Mouse (Mus musculus) lung, postnatal 0 days (tissue): ENCODE measurements around the gene Slc22a23. TPM values are rescaled to one million over a fixed set of nuclear protein-coding genes. Genes with fewer than 3 reads are reported as not detected.

Experiments used
- ATAC-seq: fragments of 200-750 bp; cut with Nextera tagmentation; 2 replicates; pipeline ENCODE4 v1.8.0; 2017; ENCODE audit warnings: moderate library complexity
- DNase-seq: peaks from one replicate; pipeline ENCODE4 v3.0.0-alpha.2; 2016; ENCODE audit warnings: low spot score
- H3K27ac ChIP-seq: fragments of 300-500 bp; sonication (generic); 2 replicates; pipeline ENCODE4 v1.5.1; 2014; ENCODE audit warnings: antibody characterized with exemption, mild to moderate bottlenecking, low read length, mixed read lengths
- H3K27me3 ChIP-seq: fragments of 300-500 bp; sonication (generic); replicated peaks from 2 replicates; pipeline ENCODE4 v1.6.1; 2014; ENCODE audit warnings: low read length, mixed read lengths; ENCODE audit not compliant: insufficient read depth
- H3K36me3 ChIP-seq: fragments of 300-500 bp; sonication (generic); 2 replicates; pipeline ENCODE4 v1.6.1; 2014; ENCODE audit warnings: low read length, mixed read lengths; ENCODE audit not compliant: insufficient read depth
- H3K4me1 ChIP-seq: fragments of 300-500 bp; sonication (generic); 2 replicates; pipeline ENCODE4 v1.6.1; 2014; ENCODE audit warnings: antibody characterized with exemption, low read depth, low read length, mixed read lengths; ENCODE audit not compliant: insufficient read depth
- H3K4me2 ChIP-seq: fragments of 300-500 bp; sonication (generic); replicated peaks from 2 replicates; pipeline ENCODE4 v1.6.1; 2014; ENCODE audit warnings: low read depth, mild to moderate bottlenecking, low read length, moderate library complexity, mixed read lengths
- H3K4me3 ChIP-seq: fragments of 300-500 bp; sonication (generic); 2 replicates; pipeline ENCODE4 v1.5.1; 2014; ENCODE audit warnings: low read depth, low read length
- H3K9ac ChIP-seq: fragments of 300-500 bp; sonication (generic); replicated peaks from 2 replicates; pipeline ENCODE4 v1.6.1; 2014; ENCODE audit warnings: low read depth, mild to moderate bottlenecking
- H3K9me3 ChIP-seq: fragments of 300-500 bp; sonication (generic); 2 replicates; pipeline ENCODE4 v1.6.1; 2016; ENCODE audit warnings: low read length, mixed read lengths
- CTCF ChIP-seq: IDR thresholded peaks from 2 replicates; pipeline ENCODE4 v1.5.1; 2016; ENCODE audit warnings: antibody characterized with exemption, mild to moderate bottlenecking
- EP300 ChIP-seq: IDR thresholded peaks from 2 replicates; pipeline ENCODE4 v1.6.1; 2016; ENCODE audit warnings: antibody characterized with exemption, mild to moderate bottlenecking, control low read depth
- WGBS: fragments of 180-500 bp; shearing (Covaris S2); extraction: QIAGEN DNeasy Blood & Tissue Kit; methylation state at CpG from one replicate; pipeline ENCODE4 v1.1.7; 2014; 5-methylcytosine and 5-hydroxymethylcytosine counted together
- polyA plus RNA-seq: library from polyadenylated mRNA; unstranded; fragments of >200 nt; fragmentation: Nextera tagmentation; extraction: Ambion mirVana; gene quantifications from 2 replicates; pipeline ENCODE4 v1.2.1, GENCODE M21; 2015

Gene Slc22a23
- polyA plus RNA-seq, 1 experiment from 2014 or later: 8.1 TPM

DNA sequence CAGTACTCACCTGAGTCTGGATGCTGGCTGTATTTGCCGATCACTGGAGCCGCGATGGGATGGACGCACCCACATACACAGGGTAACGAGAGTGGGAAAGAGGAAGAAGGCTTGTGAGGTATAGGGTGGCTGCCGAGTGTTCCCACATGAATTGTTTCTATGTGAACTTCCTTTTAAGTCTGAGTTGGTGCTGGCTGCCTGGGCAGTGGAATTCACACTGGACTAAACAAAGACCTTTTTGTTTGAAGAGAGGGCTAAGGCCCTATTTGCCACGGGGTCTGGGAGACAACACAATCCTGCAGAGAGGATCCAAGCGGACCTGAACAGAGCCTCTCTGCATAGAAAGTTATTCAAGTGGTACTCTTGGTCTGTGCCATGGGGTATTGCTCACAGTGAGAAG is 151.6 kb downstream of the Slc22a23 start:
- no peaks in the 10 kb centered on the region for H3K27me3 ChIP-seq
- DNase-seq: no peak
- no peaks in the 10 kb centered on the region for H3K9me3 ChIP-seq
- no peak for ATAC-seq
- H3K4me2 ChIP-seq: no peak overlapping the region
- H3K36me3 ChIP-seq: no peaks in the 10 kb centered on the region
- no peak overlapping the region for H3K27ac ChIP-seq
- no peaks in the 10 kb centered on the region for H3K4me1 ChIP-seq
- no peak overlapping the region for H3K4me3 ChIP-seq
- no peak overlapping the region for H3K9ac ChIP-seq
- TF ChIP-seq EP300 (no peak), CTCF (no peak)
- 42% methylated on average over 8 of the region's 8 CpGs for WGBS

DNA sequence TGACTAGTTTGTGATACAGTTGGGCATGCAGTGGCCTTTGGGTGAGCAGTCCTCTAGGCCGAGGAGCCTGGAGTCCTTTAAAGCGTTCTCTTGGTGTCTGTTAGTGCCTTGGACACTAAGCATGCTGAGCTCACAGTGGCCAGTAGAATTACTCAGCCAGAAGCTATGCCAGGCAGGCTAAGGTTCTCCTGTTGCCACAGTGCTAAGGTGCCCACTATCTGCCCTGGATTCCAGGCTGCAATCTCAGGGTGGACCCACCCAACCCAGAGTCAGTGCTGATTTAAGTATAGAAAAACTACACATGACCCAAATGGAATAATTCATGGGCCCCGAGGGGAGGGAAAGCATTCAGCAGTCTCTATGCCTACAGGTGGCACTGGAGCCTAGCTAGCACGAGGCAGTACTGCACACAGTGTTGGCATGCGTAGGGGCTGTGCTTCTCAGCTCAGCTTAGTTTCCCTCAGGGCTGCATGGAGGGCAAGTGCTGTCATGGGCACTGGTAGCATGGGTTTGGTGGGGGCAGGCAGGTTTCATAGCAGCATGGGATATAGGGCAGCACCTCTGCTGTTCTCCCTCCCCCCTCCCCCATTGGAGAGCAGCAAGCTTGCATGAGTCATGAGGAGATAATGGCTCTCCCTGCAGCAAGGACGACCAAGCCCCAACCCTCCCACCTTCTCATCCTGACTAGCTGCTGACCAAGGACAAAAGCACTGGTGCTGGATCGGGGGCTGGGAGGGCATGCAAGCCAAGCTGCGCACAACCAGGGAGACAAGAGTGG is 152.4 kb downstream of the Slc22a23 start:
- no peaks in the 10 kb centered on the region for H3K4me1 ChIP-seq
- WGBS: 68% methylated on average over 8 of the region's 8 CpGs
- no peak overlapping the region for H3K4me2 ChIP-seq
- TF ChIP-seq CTCF (peak; percentile 63), EP300 (no peak)
- no peaks in the 10 kb centered on the region for H3K27me3 ChIP-seq
- H3K36me3 ChIP-seq: no peaks in the 10 kb centered on the region
- no peak for DNase-seq
- ATAC-seq: peak; percentile 77
- H3K4me3 ChIP-seq: no peak overlapping the region
- H3K9ac ChIP-seq: no peak overlapping the region
- no peak overlapping the region for H3K27ac ChIP-seq
- H3K9me3 ChIP-seq: no peaks in the 10 kb centered on the region

DNA sequence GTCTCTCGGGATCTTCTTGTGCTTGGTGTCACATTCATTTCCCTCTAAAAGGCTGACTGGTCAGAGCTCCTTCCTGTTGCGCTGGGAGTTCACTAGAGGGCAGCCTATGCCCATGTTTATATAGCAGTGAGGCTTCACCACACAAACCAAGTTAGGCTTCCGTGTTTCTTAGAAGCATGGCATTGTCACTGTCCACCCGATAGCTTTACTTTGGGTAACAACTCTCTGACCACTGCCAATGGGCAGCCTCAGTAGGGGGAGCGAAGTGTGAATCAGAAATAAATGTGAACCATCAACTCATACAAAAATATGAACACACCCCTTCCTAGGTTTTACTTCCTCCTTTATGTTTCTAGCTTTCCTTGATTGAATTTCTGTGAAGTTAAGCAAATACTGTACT is 157.4 kb downstream of the Slc22a23 start:
- ATAC-seq (peak; percentile 79), DNase-seq (peak; percentile 90)
- H3K9me3 ChIP-seq: no peaks in the 10 kb centered on the region
- no peak overlapping the region for H3K27ac ChIP-seq
- no peak overlapping the region for H3K4me3 ChIP-seq
- 6% methylated on average over 5 of the region's 5 CpGs for WGBS
- no peak overlapping the region for H3K9ac ChIP-seq
- H3K27me3 ChIP-seq: no peaks in the 10 kb centered on the region
- TF ChIP-seq EP300: no peak
- peak; percentile 90 for TF ChIP-seq CTCF
- 0 out of 2 replicates have a peak, but pooled peaks cover 5% of the 10 kb centered on the region for H3K36me3 ChIP-seq
- H3K4me2 ChIP-seq: no peak overlapping the region
- H3K4me1 ChIP-seq: no peaks in the 10 kb centered on the region

DNA sequence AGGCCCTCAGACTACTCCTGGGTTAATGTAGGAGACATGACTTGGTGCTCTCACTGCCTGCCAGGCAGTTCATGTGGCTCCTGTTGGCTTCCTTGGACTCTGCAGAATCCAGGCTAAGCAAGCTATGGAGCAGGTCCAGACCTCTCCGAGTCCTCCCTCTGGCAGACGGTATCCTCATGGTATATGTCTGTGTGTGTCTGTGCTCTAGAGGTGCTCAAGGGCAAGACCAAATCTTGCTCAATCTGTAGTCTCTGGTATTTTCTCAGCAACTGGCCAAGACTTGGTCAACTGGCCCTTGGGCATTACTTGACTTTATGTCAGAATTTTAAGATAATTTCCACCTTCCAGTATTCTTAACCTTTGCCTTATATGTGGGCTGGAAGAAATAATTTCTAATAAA is 159.6 kb downstream of the Slc22a23 start:
- Histone ChIP-seq H3K27me3 (no peaks in the 10 kb centered on the region), H3K9ac (no peak overlapping the region), H3K4me2 (no peak overlapping the region), H3K27ac (no peak overlapping the region), H3K9me3 (no peaks in the 10 kb centered on the region), H3K36me3 (peaks cover 5% of the 10 kb centered on the region; the same call in 1 of the 2 replicates), H3K4me3 (no peak overlapping the region), H3K4me1 (no peaks in the 10 kb centered on the region)
- 77% methylated on average over 2 of the region's 2 CpGs for WGBS
- no peak for ATAC-seq
- TF ChIP-seq EP300 (no peak), CTCF (no peak)
- DNase-seq: no peak

DNA sequence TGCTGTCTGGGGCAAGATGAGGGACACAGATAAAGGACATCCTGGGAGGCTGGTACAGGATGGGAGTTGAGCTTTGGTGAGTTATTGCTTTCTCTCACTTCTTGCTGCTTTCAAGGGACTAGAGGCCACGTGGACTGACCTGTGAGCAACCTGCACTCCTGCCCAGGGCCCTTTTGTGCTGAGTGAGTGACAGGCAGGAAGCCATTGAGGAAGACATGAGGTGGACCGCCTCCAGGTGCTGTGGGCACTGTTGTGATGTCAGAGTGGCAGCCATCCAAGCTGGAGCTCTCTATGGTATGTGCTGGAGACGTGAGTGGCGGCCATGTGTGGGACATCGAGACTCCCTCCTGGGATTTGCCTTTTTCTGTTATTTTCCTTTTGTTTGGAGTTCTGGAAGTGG is 163.4 kb downstream of the Slc22a23 start:
- H3K4me1 ChIP-seq: no peaks in the 10 kb centered on the region
- no peaks in the 10 kb centered on the region for H3K27me3 ChIP-seq
- H3K36me3 ChIP-seq: peaks cover 5% of the 10 kb centered on the region; the same call in 1 of the 2 replicates
- no peak for DNase-seq
- WGBS: 68% methylated on average over 5 of the region's 5 CpGs
- no peak overlapping the region for H3K4me2 ChIP-seq
- no peak overlapping the region for H3K4me3 ChIP-seq
- no peak overlapping the region for H3K27ac ChIP-seq
- H3K9me3 ChIP-seq: no peaks in the 10 kb centered on the region
- H3K9ac ChIP-seq: no peak overlapping the region
- TF ChIP-seq CTCF: no peak
- TF ChIP-seq EP300: no peak
- no peak for ATAC-seq

DNA sequence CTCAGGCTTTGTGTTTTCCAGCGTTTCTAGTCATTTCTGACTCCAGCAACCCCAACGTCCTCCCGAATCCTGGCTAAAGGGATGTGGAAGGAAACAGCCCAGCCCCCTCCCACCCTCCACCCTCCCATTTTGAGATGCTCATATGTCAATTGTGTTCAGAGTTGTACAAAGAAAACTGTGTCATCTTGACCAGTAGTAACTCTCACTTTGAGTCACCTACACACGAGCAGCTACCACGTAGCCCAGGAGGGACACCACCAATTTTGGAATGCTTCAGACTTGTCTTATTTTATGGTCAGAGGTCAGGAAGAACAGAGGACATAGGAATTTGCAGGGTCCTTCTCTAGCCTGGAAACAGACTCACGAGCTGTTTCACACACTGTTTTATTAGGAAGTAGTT is 171.0 kb downstream of the Slc22a23 start:
- WGBS: 92% methylated on average over 6 of the region's 6 CpGs
- DNase-seq (no peak), ATAC-seq (no peak)
- Histone ChIP-seq H3K4me3 (no peak overlapping the region), H3K27ac (no peak overlapping the region), H3K9me3 (no peaks in the 10 kb centered on the region), H3K36me3 (no peaks in the 10 kb centered on the region), H3K4me1 (no peaks in the 10 kb centered on the region), H3K4me2 (no peak overlapping the region), H3K27me3 (no peaks in the 10 kb centered on the region), H3K9ac (no peak overlapping the region)
- TF ChIP-seq CTCF (no peak), EP300 (no peak)
